Comparison of ENCODE assay signal across 9 mouse cellular contexts in genomic region chr4:32889246-32889645, GRCm38 (mm10).
DNase-seq lines count a peak whose midpoint lies in the region; ATAC-seq and TF ChIP-seq lines count a peak whose summit lies in the region.
"Had no signal": no experiment of that assay in that cellular context is flagged by ENCODE, and none has a peak within 500 bp of the region (broad histone marks: within the 10 kb centered on the region; RNA-seq: fewer than 3 reads in every experiment).

No protein-coding gene starts in this region.

- no peak for TF ChIP-seq POLR2A in bone marrow macrophage, adult 2 months (IDR thresholded peaks at IDR 0.05; ENCODE audit: borderline replicate concordance, low read depth, low read length)

- TF ChIP-seq CTCF in bone marrow macrophage, adult 2 months (IDR thresholded peaks at IDR 0.05; ENCODE audit: low read depth, low read length): no peak

- H3K27me3 ChIP-seq in forebrain, embryonic 16.5 days (replicated peaks; ENCODE audit: control insufficient read depth, insufficient read depth, low read length): no peaks in the 10 kb centered on the region
- H3K27me3 ChIP-seq in stomach, embryonic 15.5 days (replicated peaks): no peaks in the 10 kb centered on the region

- peak; percentile 24 for DNase-seq in T-cell, adult 2 months (ENCODE audit: low spot score)
- peak; percentile 57 for DNase-seq in heart, postnatal 25 days (ENCODE audit: low spot score)
- peak; percentile 71 for DNase-seq in kidney, postnatal 10 days
- DNase-seq in lung, postnatal 4 days: peak; percentile 24 to 36
- DNase-seq in embryo, embryonic 10.5 days (ENCODE audit: low spot score): no peak

- WGBS in forebrain, embryonic 16.5 days: 9% methylated on average over 11 of the region's 11 CpGs
- WGBS in stomach, embryonic 15.5 days: 52% methylated on average over 11 of the region's 11 CpGs

- H3K4me2 ChIP-seq in forebrain, embryonic 16.5 days (ENCODE audit: low read length): peak overlapping the region; percentile 13; the same call in 1 of the 2 replicates
- 0 out of 2 replicates have a peak overlapping the region, but pooled peaks have one; percentile 2 for H3K4me2 ChIP-seq in stomach, embryonic 15.5 days
- H3K4me2 ChIP-seq: liver, embryonic 15.5 days had no signal

- H3K36me3 ChIP-seq in forebrain, embryonic 16.5 days (ENCODE audit: control insufficient read depth, insufficient read depth): no peaks in the 10 kb centered on the region
- H3K36me3 ChIP-seq in stomach, embryonic 15.5 days: no peaks in the 10 kb centered on the region
- H3K36me3 ChIP-seq: liver, embryonic 15.5 days had no signal

- H3K9ac ChIP-seq in forebrain, embryonic 16.5 days (replicated peaks; ENCODE audit: low read depth, low read length): no peak overlapping the region
- no peak overlapping the region for H3K9ac ChIP-seq in stomach, embryonic 15.5 days
- H3K9ac ChIP-seq: liver, embryonic 15.5 days had no signal

- intact Hi-C loops in heart, postnatal 25 days (cut with DNase I): no loop called here

- H3K4me1 ChIP-seq in bone marrow macrophage, adult 2 months (ENCODE audit: control insufficient read depth, insufficient read depth, low read length): no peaks in the 10 kb centered on the region
- H3K4me1 ChIP-seq in forebrain, embryonic 16.5 days (replicated peaks; ENCODE audit: control insufficient read depth, insufficient read depth, low read length): peaks cover 27% of the 10 kb centered on the region
- peaks cover 12% of the 10 kb centered on the region for H3K4me1 ChIP-seq in stomach, embryonic 15.5 days
- H3K4me1 ChIP-seq: liver, embryonic 15.5 days had no signal

- H3K4me3 ChIP-seq in bone marrow macrophage, adult 2 months (ENCODE audit: insufficient read depth, low read length): peak overlapping the region; percentile 16; the same call in 1 of the 2 replicates
- H3K4me3 ChIP-seq in forebrain, embryonic 16.5 days (replicated peaks; ENCODE audit: low read length): no peak overlapping the region
- H3K4me3 ChIP-seq in stomach, embryonic 15.5 days (replicated peaks): 0 out of 2 replicates have a peak overlapping the region, but pooled peaks have one; percentile 5
- H3K4me3 ChIP-seq: liver, embryonic 15.5 days had no signal

- peak; percentile 93 for ATAC-seq in forebrain, embryonic 16.5 days
- ATAC-seq in stomach, embryonic 15.5 days (ENCODE audit: insufficient read depth, low FRiP score, low read depth): peak; percentile 61; the same call in 1 of the 2 replicates

- no peak overlapping the region for H3K27ac ChIP-seq in bone marrow macrophage, adult 2 months (ENCODE audit: insufficient read depth, low read depth, low read length)
- peak overlapping the region; percentile 80 for H3K27ac ChIP-seq in forebrain, embryonic 16.5 days (ENCODE audit: low read length)
- no peak overlapping the region for H3K27ac ChIP-seq in stomach, embryonic 15.5 days
- H3K27ac ChIP-seq: liver, embryonic 15.5 days had no signal

- peaks cover 3% of the 10 kb centered on the region for H3K9me3 ChIP-seq in forebrain, embryonic 16.5 days (ENCODE audit: control insufficient read depth, low read length)
- peaks cover 6% of the 10 kb centered on the region; the same call in 1 of the 2 replicates for H3K9me3 ChIP-seq in stomach, embryonic 15.5 days
- H3K9me3 ChIP-seq: liver, embryonic 15.5 days had no signal
